Mouse (Mus musculus) heart, adult 2 months (tissue): ENCODE data around the gene Srsf11. TPM values are rescaled to one million over a fixed set of nuclear protein-coding genes. Genes with fewer than 3 reads are reported as not detected.

Experiments used
- DNase-seq, 2 experiments: peaks; one replicate each; pipeline ENCODE4 v3.0.0; 2021
- H3K27ac ChIP-seq: fragments of 200-600 bp; 2 replicates; pipeline ENCODE4 v1.8.1; 2022
- H3K27me3 ChIP-seq: fragments of 200-500 bp; 2 replicates; pipeline ENCODE4 v1.6.1; 2012; ENCODE audit warnings: mild to moderate bottlenecking, low read length, inconsistent platforms, mixed read lengths; ENCODE audit not compliant: control insufficient read depth, insufficient read depth
- H3K36me3 ChIP-seq: fragments of 200-500 bp; 2 replicates; pipeline ENCODE4 v1.6.1; 2012; ENCODE audit warnings: low read length, inconsistent platforms; ENCODE audit not compliant: control insufficient read depth, insufficient read depth
- H3K4me1 ChIP-seq: fragments of 200-500 bp; 2 replicates; pipeline ENCODE4 v1.6.1; 2011; ENCODE audit warnings: low read length; ENCODE audit not compliant: control insufficient read depth, insufficient read depth
- H3K4me3 ChIP-seq: fragments of 200-600 bp; 2 replicates; pipeline ENCODE4 v1.8.1; 2022
- H3K79me2 ChIP-seq: fragments of 200-500 bp; replicated peaks from 2 replicates; pipeline ENCODE4 v1.6.1; 2012; ENCODE audit warnings: mild to moderate bottlenecking, inconsistent platforms, low read length, moderate library complexity, mixed read lengths; ENCODE audit not compliant: control insufficient read depth, insufficient read depth
- H3K9ac ChIP-seq: fragments of 200-500 bp; 2 replicates; pipeline ENCODE4 v1.6.1; 2012; ENCODE audit warnings: low read depth, mild to moderate bottlenecking, control low read depth, inconsistent platforms, low read length, mixed read lengths
- CTCF ChIP-seq: fragments of 200-600 bp; IDR thresholded peaks from 2 replicates; pipeline ENCODE4 v1.8.1; 2022; ENCODE audit warnings: antibody characterized with exemption, mild to moderate bottlenecking, moderate library complexity
- EP300 ChIP-seq: fragments of 200-500 bp; IDR thresholded peaks from 2 replicates; pipeline ENCODE4 v1.6.1; 2011; ENCODE audit warnings: low read depth, low read length, control low read depth; ENCODE audit not compliant: insufficient read depth
- POLR2A ChIP-seq: fragments of 200-500 bp; IDR thresholded peaks from 2 replicates; pipeline ENCODE4 v1.6.1; 2011; ENCODE audit warnings: mild to moderate bottlenecking, low read depth, low read length, control low read depth; ENCODE audit not compliant: insufficient read depth
- WGBS: fragments of 180-500 bp; shearing (Covaris S2); methylation state at CpG from one replicate; pipeline ENCODE4 v1.1.7; 2018; 5-methylcytosine and 5-hydroxymethylcytosine counted together
- intact Hi-C: fragments of 180-260 bp; cut with DNase I; formaldehyde crosslinking; loops from one replicate; pipeline ENCODE4 v1.15.1; 2025
- polyA plus RNA-seq: library from polyadenylated mRNA; depleted of rRNA; stranded (reverse); fragments of >200 nt; gene quantifications from 2 replicates; pipeline ENCODE4 v1.2.3, GENCODE M21; 2012
- total RNA-seq, 2 experiments: library from RNA; stranded (reverse); gene quantifications; 2 replicates each; pipeline ENCODE4 v1.2.3; 2021

Gene Srsf11
- total and polyA plus RNA-seq, 3 experiments: 32.4 to 114 (median 36.9) TPM

- no peak overlapping the region for H3K9ac ChIP-seq
- intact Hi-C loops: no loop called here
These were observed 31.5 kb upstream of the Srsf11 start for GRCm38 (mm10) chr3:158067916-158068315.

GRCm38 (mm10) chr3:158065256-158065655 is 28.8 kb upstream of the Srsf11 start:
- no peaks in the 10 kb centered on the region for H3K79me2 ChIP-seq
- intact Hi-C loops: no loop called here
- WGBS: 96% methylated on average over 2 of the region's 2 CpGs
- no peak overlapping the region for H3K27ac ChIP-seq
- no peaks in the 10 kb centered on the region for H3K4me1 ChIP-seq
- H3K4me3 ChIP-seq: no peak overlapping the region
- no peak for TF ChIP-seq CTCF
- H3K27me3 ChIP-seq: no peaks in the 10 kb centered on the region
- H3K9ac ChIP-seq: no peak overlapping the region
- H3K36me3 ChIP-seq: no peaks in the 10 kb centered on the region
- DNase-seq: no peak

More at GRCm38 (mm10) chr3:158067916-158068315, 31.5 kb upstream of the Srsf11 start:
- Histone ChIP-seq H3K79me2 (no peaks in the 10 kb centered on the region), H3K4me1 (no peaks in the 10 kb centered on the region), H3K27me3 (no peaks in the 10 kb centered on the region), H3K27ac (no peak overlapping the region), H3K4me3 (no peak overlapping the region), H3K36me3 (no peaks in the 10 kb centered on the region)
- 84% methylated on average over 7 of the region's 7 CpGs for WGBS
- TF ChIP-seq EP300: no peak
- TF ChIP-seq CTCF: no peak
- no peak for TF ChIP-seq POLR2A
- no peak for DNase-seq

- no peak overlapping the region for H3K9ac ChIP-seq
- no peaks in the 10 kb centered on the region for H3K27me3 ChIP-seq
- H3K36me3 ChIP-seq: no peaks in the 10 kb centered on the region
- no peak overlapping the region for H3K27ac ChIP-seq
- no peak for TF ChIP-seq CTCF
- DNase-seq: no peak
- H3K4me3 ChIP-seq: no peak overlapping the region
- no peaks in the 10 kb centered on the region for H3K79me2 ChIP-seq
- 89% methylated on average over 5 of the region's 5 CpGs for WGBS
- intact Hi-C loops: no loop called here
- H3K4me1 ChIP-seq: no peaks in the 10 kb centered on the region
These were observed 25.5 kb upstream of the Srsf11 start for GRCm38 (mm10) chr3:158061811-158062523.

- Histone ChIP-seq H3K9ac (no peak overlapping the region), H3K4me3 (no peak overlapping the region), H3K4me1 (no peaks in the 10 kb centered on the region), H3K27ac (no peak overlapping the region), H3K79me2 (no peaks in the 10 kb centered on the region), H3K27me3 (no peaks in the 10 kb centered on the region), H3K36me3 (no peaks in the 10 kb centered on the region)
- DNase-seq: no peak
- intact Hi-C loops: no loop called here
- 90% methylated on average over 2 of the region's 2 CpGs for whole genome bisulfite sequencing
- no peak for TF ChIP-seq CTCF
- TF ChIP-seq EP300: no peak
- TF ChIP-seq POLR2A: no peak
These were observed 24.3 kb upstream of the Srsf11 start for GRCm38 (mm10) chr3:158060621-158061291.

- Histone ChIP-seq H3K4me1 (no peaks in the 10 kb centered on the region), H3K27ac (no peak overlapping the region), H3K4me3 (no peak overlapping the region), H3K9ac (no peak overlapping the region), H3K27me3 (no peaks in the 10 kb centered on the region), H3K79me2 (no peaks in the 10 kb centered on the region), H3K36me3 (no peaks in the 10 kb centered on the region)
- intact Hi-C loops: no loop called here
- 83% methylated on average over 2 of the region's 2 CpGs for WGBS
- DNase-seq: no peak
- TF ChIP-seq CTCF: no peak
- TF ChIP-seq POLR2A: no peak
- TF ChIP-seq EP300: no peak
These were observed 13.1 kb upstream of the Srsf11 start for GRCm38 (mm10) chr3:158049508-158049907.

- Histone ChIP-seq H3K27ac (no peak overlapping the region), H3K36me3 (no peaks in the 10 kb centered on the region), H3K27me3 (no peaks in the 10 kb centered on the region), H3K4me1 (no peaks in the 10 kb centered on the region), H3K79me2 (peaks cover 4% of the 10 kb centered on the region), H3K9ac (no peak overlapping the region), H3K4me3 (no peak overlapping the region)
- 79% methylated on average over 2 of the region's 2 CpGs for WGBS
- TF ChIP-seq POLR2A: no peak
- intact Hi-C loops: no loop called here
- no peak for DNase-seq
These were observed 4.3 kb upstream of the Srsf11 start for GRCm38 (mm10) chr3:158040755-158041154.
